Mouse (Mus musculus): ENCODE data around the gene Dbp. TPM values are rescaled to one million over a fixed set of nuclear protein-coding genes. Genes with fewer than 3 reads are reported as not detected.
A peak's percentile ranks its signal among the peaks of the same experiment; 100 is the strongest.

Dbp gene
- total RNA-seq, 2 experiments from 2014 or later, result 22.7 to 29.8 TPM

GRCm38 (mm10) chr7:45692364-45692763 is 12.5 kb upstream of the Dbp start:
- no peak for DNase-seq

GRCm38 (mm10) chr7:45693921-45694591 is 10.8 kb upstream of the Dbp start, which contains the start of gene Sec1:
TSS of gene Sec1 (minus strand) at chr7:45694402.
- intact Hi-C loops (cut with DNase I), result no loop called here
- no peak for DNase-seq

More at GRCm38 (mm10) chr7:45692364-45692763, 12.5 kb upstream of the Dbp start:
- intact Hi-C loops (cut with DNase I), result no loop called here

- intact Hi-C loops (cut with DNase I), result no loop called here
- DNase-seq, result no peak
Measured at GRCm38 (mm10) chr7:45695098-45695497, 9.8 kb upstream of the Dbp start.

- intact Hi-C loops (cut with DNase I), result no loop called here
- DNase-seq, result peak in 1 of 2 experiments; percentile 5
Measured at GRCm38 (mm10) chr7:45697894-45698293, 7.0 kb upstream of the Dbp start.

GRCm38 (mm10) chr7:45699523-45700141 is 5.3 kb upstream of the Dbp start, which contains the start of gene Car11:
TSS of gene Car11 (plus strand) at chr7:45699843.
- DNase-seq, result peak in 1 of 2 experiments; percentile 34
- intact Hi-C loops (cut with DNase I), result no loop called here

- DNase-seq, result peak; percentile 87 to 90
- intact Hi-C loops (cut with DNase I), result no loop called here
Measured at GRCm38 (mm10) chr7:45700301-45701015, 4.4 kb upstream of the Dbp start.

- no peak for DNase-seq
Measured at GRCm38 (mm10) chr7:45701072-45701471, 3.8 kb upstream of the Dbp start.

GRCm38 (mm10) chr7:45701607-45702006 is 3.3 kb upstream of the Dbp start:
- DNase-seq, result peak in 1 of 2 experiments; percentile 6
- intact Hi-C loops (cut with DNase I), result no loop called here

More at GRCm38 (mm10) chr7:45701072-45701471, 3.8 kb upstream of the Dbp start:
- intact Hi-C loops (cut with DNase I), result no loop called here

- intact Hi-C loops (cut with DNase I), result no loop called here
- DNase-seq, result peak in 1 of 2 experiments; percentile 4
Measured at GRCm38 (mm10) chr7:45702316-45702715, 2.6 kb upstream of the Dbp start.

- intact Hi-C loops (cut with DNase I), result no loop called here
- DNase-seq, result no peak
Measured at GRCm38 (mm10) chr7:45702809-45703520, 1.9 kb upstream of the Dbp start.

- DNase-seq, result no peak
Measured at GRCm38 (mm10) chr7:45703521-45704033, 1.3 kb upstream of the Dbp start.

GRCm38 (mm10) chr7:45704046-45704559 is 785 bp upstream of the Dbp start:
- intact Hi-C loops (cut with DNase I), result no loop called here
- peak; percentile 80 to 84 for DNase-seq

More at GRCm38 (mm10) chr7:45703521-45704033, 1.3 kb upstream of the Dbp start:
- intact Hi-C loops (cut with DNase I), result no loop called here

GRCm38 (mm10) chr7:45705443-45705864 is 566 bp downstream of the Dbp start:
- intact Hi-C loops (cut with DNase I), result no loop called here
- DNase-seq, result no peak

- intact Hi-C loops (cut with DNase I), result no loop called here
- DNase-seq, result peak; percentile 90 to 93
Measured at GRCm38 (mm10) chr7:45705873-45706281, 989 bp downstream of the Dbp start.

- intact Hi-C loops (cut with DNase I), result no loop called here
- peak; percentile 90 to 91 for DNase-seq
Measured at GRCm38 (mm10) chr7:45706721-45707241, 1.9 kb downstream of the Dbp start.

- intact Hi-C loops (cut with DNase I), result no loop called here
- peak; percentile 98 to 99 for DNase-seq
Measured at GRCm38 (mm10) chr7:45707375-45707967, 2.6 kb downstream of the Dbp start.

GRCm38 (mm10) chr7:45708221-45708761 is 3.4 kb downstream of the Dbp start:
- peak; percentile 57 to 68 for DNase-seq
- intact Hi-C loops (cut with DNase I), result no loop called here

- intact Hi-C loops (cut with DNase I), result no loop called here
- no peak for DNase-seq
Measured at GRCm38 (mm10) chr7:45709036-45709435, 4.1 kb downstream of the Dbp start.

- DNase-seq, result no peak
- intact Hi-C loops (cut with DNase I), result no loop called here
Measured at GRCm38 (mm10) chr7:45709677-45710355, 4.9 kb downstream of the Dbp start.

Measured in heart, postnatal 10 days (tissue).